Mouse (Mus musculus) urinary bladder, postnatal 14 days (tissue): ENCODE data around the gene Dpt.
"Not testable (repeated sequence)": the region's sequence is repeated elsewhere in the genome, so short reads cannot be mapped to it uniquely, and the experiment has no call there.

Experiments
- DNase-seq: peaks from one replicate; pipeline ENCODE4 v3.0.0; 2021; ENCODE audit warnings: low spot score

Gene Dpt

GRCm38 (mm10) chr1:164796471-164796870 is at the start of gene Dpt:
Gene Dpt, plus strand, starts transcription at chr1:164796644.
- DNase-seq, result peak; percentile 59

- no peak for DNase-seq
Measured at GRCm38 (mm10) chr1:164753736-164754135, 42.7 kb upstream of the Dpt start.

DNA sequence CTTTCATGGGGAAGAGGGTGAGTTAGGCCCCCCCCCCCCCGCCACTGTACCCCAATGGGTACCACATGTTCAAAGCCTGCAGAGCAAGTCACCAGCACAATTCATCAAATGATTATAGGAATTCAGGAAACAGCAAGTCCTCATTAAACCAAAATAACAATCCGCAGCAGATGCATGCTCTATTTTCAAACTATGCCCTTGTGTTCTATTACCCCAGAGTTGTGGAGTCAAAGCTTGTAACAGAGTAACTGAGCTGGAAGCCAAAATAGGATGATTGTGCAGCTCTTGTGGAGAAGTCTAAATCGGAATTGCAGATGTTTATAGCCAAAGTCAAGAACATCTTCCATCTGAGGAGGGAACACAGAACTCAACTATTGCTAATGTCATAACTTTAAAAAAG is 40.8 kb upstream of the Dpt start:
- no peak for DNase-seq

GRCm38 (mm10) chr1:164756951-164757350 is 39.5 kb upstream of the Dpt start:
- no peak for DNase-seq

- no peak for DNase-seq
Measured at GRCm38 (mm10) chr1:164758401-164758800, 38.0 kb upstream of the Dpt start.

DNA sequence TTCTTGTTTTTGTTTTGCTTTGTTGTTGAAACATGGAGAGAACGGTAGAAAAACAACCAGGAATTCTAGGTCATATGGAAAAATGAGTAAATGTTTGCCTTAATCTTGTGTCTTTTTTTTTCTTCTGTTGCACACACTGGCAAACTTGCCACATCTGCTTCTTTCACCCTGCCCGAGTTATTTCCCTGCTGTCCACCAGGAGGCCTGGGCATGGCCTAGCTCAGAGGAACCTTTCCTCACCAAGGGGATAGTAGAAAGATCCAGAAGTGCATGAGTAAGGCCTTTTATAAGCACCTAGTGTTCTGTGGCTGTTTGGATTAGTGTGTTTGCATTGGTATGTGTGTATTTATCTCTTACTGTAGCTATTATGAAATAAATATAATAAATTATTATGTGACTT is 34.2 kb upstream of the Dpt start:
- peak; percentile 32 for DNase-seq

GRCm38 (mm10) chr1:164766646-164767045 is 29.8 kb upstream of the Dpt start:
- DNase-seq, result no peak

GRCm38 (mm10) chr1:164770611-164771010 is 25.8 kb upstream of the Dpt start:
- DNase-seq, result peak; percentile 76

DNA sequence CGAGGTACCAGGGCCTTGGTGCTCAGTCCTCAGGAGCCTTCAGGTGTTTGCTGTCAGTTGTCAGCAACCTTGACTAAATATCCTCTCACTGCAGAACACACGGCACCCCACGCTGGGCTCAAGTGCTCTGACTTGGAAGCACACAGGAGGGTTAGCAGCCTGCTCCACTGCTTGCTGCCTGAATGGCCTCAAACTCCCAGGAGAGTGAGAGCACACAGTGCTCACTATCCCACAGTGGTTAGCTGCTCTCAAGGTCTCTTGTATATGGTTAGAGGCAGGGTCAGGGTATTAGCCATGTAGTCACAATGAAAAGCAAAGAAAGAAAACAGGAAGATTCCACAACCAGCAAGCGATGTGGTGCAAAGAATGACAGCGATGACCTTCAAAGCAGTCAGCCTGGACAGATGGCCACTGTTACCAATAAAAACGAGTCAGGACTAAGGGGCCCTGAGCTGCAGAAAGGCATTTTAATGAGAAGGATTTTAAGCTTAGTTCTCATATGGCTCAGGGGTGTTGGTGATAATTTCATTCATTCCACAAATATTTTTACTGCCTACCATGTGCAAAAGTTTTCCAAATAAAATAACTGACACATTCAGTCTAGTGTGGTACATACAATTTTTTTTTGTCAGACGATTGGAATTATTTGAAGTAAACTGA is 15.5 kb upstream of the Dpt start:
- no peak for DNase-seq

- no peak for DNase-seq
Measured at GRCm38 (mm10) chr1:164786165-164786564, 10.3 kb upstream of the Dpt start.

DNA sequence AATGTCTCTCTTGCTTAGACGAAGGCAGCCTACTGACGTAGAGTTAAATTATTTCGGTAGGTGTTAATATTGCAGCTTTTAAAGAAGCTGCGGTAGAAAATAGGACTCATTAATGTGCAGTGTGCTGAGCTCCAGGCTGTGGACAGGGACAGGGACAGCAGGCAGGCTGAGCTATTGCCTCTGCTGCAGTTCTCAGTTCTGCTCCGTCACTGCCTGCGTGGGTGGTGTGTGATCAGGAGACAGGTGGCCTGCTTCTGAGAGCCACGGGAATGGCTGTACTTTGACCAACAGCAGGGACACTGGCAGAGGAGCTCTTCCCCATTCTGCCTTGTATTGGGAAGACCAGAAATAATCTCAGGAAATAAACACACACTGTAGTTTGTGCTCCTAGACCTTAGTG is 8.7 kb upstream of the Dpt start:
- no peak for DNase-seq

DNA sequence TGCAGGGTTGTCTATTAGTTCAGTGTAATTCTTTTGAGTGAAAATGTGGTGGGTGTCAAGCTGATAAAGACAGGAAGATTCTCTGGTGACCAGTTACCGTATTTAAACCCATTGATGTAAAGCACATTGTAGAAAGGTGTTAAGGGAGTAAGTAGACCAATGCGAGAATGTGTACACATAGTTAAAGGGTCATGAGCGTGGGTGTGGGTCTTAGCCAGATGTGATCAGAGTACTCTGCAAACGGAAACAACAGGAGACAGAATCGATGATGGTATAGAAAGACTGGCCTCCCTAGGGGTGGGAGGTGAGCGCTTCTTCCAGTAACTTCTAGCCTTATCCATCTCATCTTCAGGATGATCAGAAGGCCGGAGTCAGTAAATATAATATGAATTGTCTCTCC is 8.2 kb upstream of the Dpt start:
- DNase-seq, result no peak

GRCm38 (mm10) chr1:164790296-164790695 is 6.1 kb upstream of the Dpt start:
- not testable (repeated sequence) for DNase-seq

- peak; percentile 48 for DNase-seq
Measured at GRCm38 (mm10) chr1:164793049-164793448, 3.4 kb upstream of the Dpt start.

DNA sequence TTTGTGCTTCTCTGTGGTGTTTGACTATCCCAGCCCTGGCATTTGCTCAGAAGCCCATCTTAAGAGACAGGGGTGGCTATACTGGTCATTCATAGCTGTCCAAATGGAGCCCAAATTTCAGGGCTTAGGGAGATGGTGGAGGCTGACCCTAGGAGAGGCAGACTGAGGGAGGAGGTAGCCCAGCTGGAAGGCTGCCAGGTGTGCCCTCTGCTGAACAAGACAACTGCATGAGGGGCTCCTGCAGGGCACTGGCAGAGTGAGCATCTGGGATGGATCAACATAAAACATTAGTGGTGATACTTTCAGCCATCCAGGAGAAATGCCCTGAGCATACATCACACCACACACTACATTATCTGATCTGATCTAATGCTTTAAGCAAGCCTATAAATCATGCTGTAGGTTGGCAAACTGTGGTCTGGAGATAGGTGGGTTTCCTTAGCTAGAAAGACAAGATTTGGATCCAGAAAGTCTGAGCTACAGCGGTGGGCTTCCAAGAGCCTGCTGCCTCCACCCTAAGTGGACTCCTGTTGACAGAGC is 1.4 kb downstream of the Dpt start:
- DNase-seq, result no peak

DNA sequence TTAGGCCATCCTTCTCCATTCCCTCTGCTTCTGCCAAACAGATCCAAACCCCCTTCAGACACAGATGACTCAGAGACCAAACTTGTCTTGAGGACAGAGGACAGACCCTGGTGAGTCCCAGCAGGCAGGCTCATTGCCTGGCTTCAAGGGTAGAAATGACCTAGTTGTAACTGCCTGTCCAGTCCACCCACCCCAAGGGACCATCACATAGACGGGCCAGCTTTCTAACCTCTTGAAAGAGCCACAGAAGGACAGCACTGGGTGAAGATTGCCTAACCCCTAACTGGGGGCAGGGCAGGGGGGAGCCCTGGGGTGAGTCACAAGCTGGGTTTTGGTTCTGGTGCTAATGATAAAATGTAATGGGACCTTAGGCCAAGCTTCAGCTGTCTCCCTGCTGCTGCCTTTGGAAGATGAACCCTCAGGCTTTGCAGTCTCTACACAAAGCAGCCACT is 2.1 kb downstream of the Dpt start:
- DNase-seq, result peak; percentile 35

DNA sequence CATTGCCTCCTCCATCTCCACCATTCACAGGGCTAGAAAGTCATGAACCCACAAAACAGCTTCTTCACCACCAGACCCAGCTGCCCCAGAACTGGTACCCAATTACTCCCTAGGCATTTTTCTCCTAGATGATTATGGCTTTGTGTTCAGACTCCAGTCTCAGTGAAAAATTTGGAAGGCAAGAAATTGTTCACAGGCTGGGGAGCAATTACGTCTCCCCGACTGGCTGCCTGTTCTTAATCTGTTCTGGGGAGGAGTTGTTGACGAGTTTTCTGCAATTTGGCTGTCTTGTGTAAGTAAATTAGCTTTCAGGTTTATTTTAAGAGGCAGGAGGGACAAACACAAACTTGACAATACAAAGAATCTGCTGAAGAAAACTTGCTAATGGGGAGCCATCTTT is 2.7 kb downstream of the Dpt start:
- DNase-seq, result no peak

GRCm38 (mm10) chr1:164804277-164804676 is 7.8 kb downstream of the Dpt start:
- DNase-seq, result no peak

GRCm38 (mm10) chr1:164804751-164805435 is 8.4 kb downstream of the Dpt start:
- no peak for DNase-seq

DNA sequence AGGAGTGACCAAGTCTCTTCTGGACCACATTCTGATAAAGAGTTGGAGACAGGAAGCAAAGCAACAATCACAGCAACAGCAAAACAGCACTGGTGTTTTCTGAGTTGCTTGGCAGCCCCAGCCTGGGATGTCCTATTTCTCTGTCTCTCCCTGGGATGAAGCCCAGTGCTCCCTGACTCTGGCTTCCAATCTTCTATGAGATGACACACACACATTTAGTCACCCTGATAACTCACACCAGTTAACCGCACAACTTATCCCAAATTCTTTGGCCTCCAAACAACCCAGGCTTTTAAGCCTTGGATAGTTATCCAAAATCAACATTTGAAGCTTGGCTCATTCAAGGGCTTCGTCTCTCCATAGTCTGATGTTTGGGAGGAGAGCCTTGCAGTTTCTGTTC is 12.9 kb downstream of the Dpt start:
- DNase-seq, result peak; percentile 50

DNA sequence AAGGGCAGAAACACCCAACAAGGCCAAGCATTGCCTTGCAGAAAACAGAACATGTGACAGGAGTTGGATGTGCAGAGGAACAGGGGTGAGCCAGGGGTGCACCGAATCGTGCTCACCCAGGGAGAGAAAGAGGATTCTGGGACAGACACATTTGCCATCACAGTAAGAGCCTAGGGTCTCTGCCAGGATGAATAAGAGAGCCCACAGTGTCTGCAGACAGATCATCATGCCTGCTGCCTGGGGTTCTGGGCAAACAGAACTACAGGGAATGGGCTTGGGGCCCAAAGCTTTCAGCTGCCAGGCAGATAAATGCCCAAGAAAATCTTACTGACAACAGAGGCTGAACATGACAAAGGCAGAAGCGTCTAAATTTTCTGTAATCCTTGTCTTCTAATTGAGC is 14.9 kb downstream of the Dpt start:
- DNase-seq, result no peak

DNA sequence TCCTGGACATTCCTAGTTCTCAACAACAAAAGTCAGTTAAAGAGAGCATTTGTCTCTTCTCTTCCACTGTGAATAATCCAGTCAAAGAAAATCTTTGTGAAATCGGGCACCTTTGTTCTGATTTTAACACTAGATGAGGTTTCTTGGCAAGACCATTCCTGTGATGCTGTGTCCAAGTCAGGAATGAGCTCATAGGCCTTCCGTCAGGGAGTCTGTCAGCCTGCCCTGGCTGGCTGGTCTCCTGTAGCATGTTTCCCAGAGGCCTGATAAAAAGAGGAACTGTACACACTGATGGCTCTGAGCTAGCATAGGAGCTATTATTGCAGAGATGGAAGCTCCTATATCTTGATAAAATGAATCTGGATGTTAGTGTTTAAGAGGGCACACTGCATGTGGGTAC is 17.8 kb downstream of the Dpt start:
- no peak for DNase-seq

- DNase-seq, result no peak
Measured at GRCm38 (mm10) chr1:164815330-164815729, 18.9 kb downstream of the Dpt start.

GRCm38 (mm10) chr1:164817331-164817730 is 20.9 kb downstream of the Dpt start:
- no peak for DNase-seq
